Mouse (Mus musculus) G1E (cell line): ENCODE results near the gene Dctpp1. TPM values are rescaled to one million over a fixed set of nuclear protein-coding genes. Genes with fewer than 3 reads are reported as not detected.

Experiments
- ATAC-seq: 2 replicates; pipeline ENCODE4 v1.8.0; 2016; ENCODE audit warnings: mild to moderate bottlenecking; ENCODE audit not compliant: insufficient number of reproducible peaks, poor library complexity, low FRiP score, severe bottlenecking; ENCODE audit errors: extremely low read depth
- DNase-seq: peaks from one replicate; pipeline ENCODE4 v3.0.0; 2012; ENCODE audit warnings: low spot score
- H3K27me3 ChIP-seq: 2 replicates; pipeline ENCODE4 v1.6.1; 2012; ENCODE audit warnings: mild to moderate bottlenecking, low read length, inconsistent platforms; ENCODE audit not compliant: insufficient read depth
- H3K36me3 ChIP-seq: replicated peaks from 2 replicates; pipeline ENCODE3; 2012; ENCODE audit warnings: mild to moderate bottlenecking, inconsistent platforms
- H3K4me1 ChIP-seq: 2 replicates; pipeline ENCODE4 v1.6.1; 2012; ENCODE audit warnings: low read depth, low read length, inconsistent platforms, mixed read lengths; ENCODE audit not compliant: insufficient read depth
- H3K4me3 ChIP-seq: 2 replicates; pipeline ENCODE4 v1.5.1; 2012; ENCODE audit warnings: low read depth, mild to moderate bottlenecking, inconsistent platforms, low read length, moderate library complexity, mixed read lengths
- H3K9me3 ChIP-seq: replicated peaks from 2 replicates; pipeline ENCODE4 v1.6.1; 2012; ENCODE audit warnings: inconsistent platforms
- CTCF ChIP-seq: IDR thresholded peaks from 2 replicates; pipeline ENCODE4 v1.5.1; 2012; ENCODE audit warnings: low read depth, low read length, inconsistent platforms, mixed read lengths
- GATA1 ChIP-seq: IDR thresholded peaks from 2 replicates; pipeline ENCODE4 v1.6.1; 2012; ENCODE audit warnings: borderline replicate concordance, low read length, inconsistent platforms, mixed read lengths
- GATA2 ChIP-seq: IDR thresholded peaks from 2 replicates; pipeline ENCODE4 v1.6.1; 2012; ENCODE audit warnings: low read depth, low read length, inconsistent platforms, borderline replicate concordance
- POLR2AphosphoS5 ChIP-seq: IDR thresholded peaks from 2 replicates; pipeline ENCODE4 v1.6.1; 2012; ENCODE audit warnings: low read depth, low read length, inconsistent platforms; ENCODE audit not compliant: insufficient replicate concordance
- TAL1 ChIP-seq: conservative IDR thresholded peaks from 2 replicates; pipeline ENCODE4 v1.6.1; 2012; ENCODE audit warnings: low read depth, low read length, inconsistent platforms, mixed read lengths
- polyA plus RNA-seq: library from polyadenylated mRNA; stranded (reverse); fragments of >175 nt; gene quantifications from 2 replicates; pipeline ENCODE4 v1.2.3, GENCODE M21; 2012
- total RNA-seq, 2 experiments: library from RNA; stranded (forward) in 1 of 2; stranded (reverse) in 1 of 2; fragments of 200-1000 nt in 1 of 2; fragments of >200 nt in 1 of 2; fragmentation: Nextera tagmentation in 1 of 2; gene quantifications; 2 replicates each; pipeline ENCODE4 v1.2.3; 2014 to 2017

Gene Dctpp1
- total and polyA plus RNA-seq, 3 experiments = 56.4 to 138 (median 67.0) TPM

GRCm38 (mm10) chr7:127296098-127296497, 35.6 kb upstream of the Dctpp1 start, which contains the start of gene Itgal:
TSS of gene Itgal (plus strand) at chr7:127296260.
- Histone ChIP-seq H3K27me3 (peaks cover 36% of the 10 kb centered on the region), H3K36me3 (no peaks in the 10 kb centered on the region), H3K4me3 (no peak within 1 kb of the TSS), H3K4me1 (peaks cover 8% of the 10 kb centered on the region; the same call in 1 of the 2 replicates), H3K9me3 (no peaks in the 10 kb centered on the region)
- DNase-seq (peak; percentile 20), ATAC-seq (peak; percentile 22; the same call in 1 of the 2 replicates)
- TF ChIP-seq POLR2AphosphoS5 (no peak), GATA2 (no peak), TAL1 (no peak), CTCF (no peak), GATA1 (no peak)

DNA sequence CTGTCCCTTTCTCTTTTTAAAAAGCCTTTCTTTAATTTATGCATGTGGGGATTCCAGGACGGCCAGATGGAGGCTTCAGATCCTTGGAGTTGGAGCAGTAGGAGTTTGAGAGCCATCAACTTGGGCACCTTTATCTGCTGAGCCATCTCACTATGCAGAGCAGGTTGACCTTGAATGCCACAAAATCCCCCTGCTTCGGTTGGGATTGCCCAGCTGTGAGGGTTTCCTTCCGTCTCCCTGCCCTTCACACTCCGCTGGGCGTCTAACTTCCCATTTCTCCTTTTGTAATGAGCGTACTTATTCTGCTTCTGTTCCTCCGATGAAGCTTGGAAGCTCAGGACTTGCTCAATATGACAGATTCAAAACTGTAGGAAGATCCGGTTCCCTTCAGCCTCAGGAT, 29.6 kb upstream of the Dctpp1 start:
- ATAC-seq = no peak
- Histone ChIP-seq H3K4me1 (peaks cover 22% of the 10 kb centered on the region), H3K4me3 (no peak overlapping the region)

DNA sequence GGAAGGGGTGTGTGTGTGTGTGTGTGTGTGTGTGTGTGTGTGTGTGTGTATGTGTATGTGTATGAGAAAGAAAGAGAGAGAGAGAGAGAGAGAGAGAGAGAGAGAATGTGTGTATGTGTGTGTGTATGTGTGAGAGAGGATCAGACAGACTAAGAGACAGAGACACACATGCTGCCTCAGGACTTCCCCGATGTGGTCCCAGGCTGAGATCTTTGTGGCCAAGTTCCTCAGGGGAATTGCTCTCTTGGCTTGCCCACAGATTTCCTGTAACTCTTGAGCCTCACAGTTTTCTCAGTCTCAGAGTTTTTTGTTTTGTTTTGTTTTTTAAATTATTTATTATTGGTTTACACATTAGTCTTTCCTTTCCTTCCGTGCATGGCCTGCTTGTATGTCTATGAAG, 28.8 kb upstream of the Dctpp1 start:
- H3K4me1 ChIP-seq = peaks cover 28% of the 10 kb centered on the region
- H3K27me3 ChIP-seq = peaks cover 30% of the 10 kb centered on the region
- H3K4me3 ChIP-seq = no peak overlapping the region
- ATAC-seq (no peak), DNase-seq (no peak)
- H3K36me3 ChIP-seq = no peaks in the 10 kb centered on the region
- H3K9me3 ChIP-seq = no peaks in the 10 kb centered on the region
- TF ChIP-seq GATA2 (no peak), GATA1 (no peak), TAL1 (no peak), CTCF (no peak), POLR2AphosphoS5 (no peak)

More for the DNA sequence above, 29.6 kb upstream of the Dctpp1 start:
- Histone ChIP-seq H3K27me3 (peaks cover 30% of the 10 kb centered on the region), H3K36me3 (no peaks in the 10 kb centered on the region), H3K9me3 (no peaks in the 10 kb centered on the region)
- no peak for TF ChIP-seq GATA2
- TF ChIP-seq POLR2AphosphoS5 = no peak
- TF ChIP-seq GATA1 = no peak
- no peak for TF ChIP-seq CTCF
- no peak for TF ChIP-seq TAL1
- DNase-seq = no peak

DNA sequence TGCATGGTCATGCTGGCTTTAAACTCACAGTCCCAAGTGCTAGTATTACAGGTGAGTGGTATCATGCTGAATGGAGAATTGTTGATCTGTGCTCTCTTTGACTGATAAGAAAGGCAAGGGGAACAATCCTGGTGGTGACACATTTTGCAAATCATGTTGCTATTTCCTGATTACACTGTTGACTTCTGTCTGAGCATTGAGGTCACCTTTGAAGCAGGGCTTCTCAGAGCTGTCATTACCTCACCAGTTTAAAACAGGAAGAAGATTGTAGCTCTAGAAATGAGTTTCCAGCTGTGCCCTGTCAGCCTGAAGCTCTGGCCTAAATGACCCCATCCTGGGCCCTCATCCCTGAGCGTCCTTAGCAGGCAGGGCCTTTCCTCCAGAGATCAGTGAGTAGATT, 27.4 kb upstream of the Dctpp1 start:
- H3K27me3 ChIP-seq = peaks cover 30% of the 10 kb centered on the region
- no peak for ATAC-seq
- peaks cover 34% of the 10 kb centered on the region for H3K4me1 ChIP-seq

GRCm38 (mm10) chr7:127285154-127285553, 24.6 kb upstream of the Dctpp1 start:
- Histone ChIP-seq H3K4me3 (no peak overlapping the region), H3K4me1 (peaks cover 39% of the 10 kb centered on the region)
- ATAC-seq = peak; percentile 60; the same call in 1 of the 2 replicates

More for the DNA sequence above, 27.4 kb upstream of the Dctpp1 start:
- no peak overlapping the region for H3K4me3 ChIP-seq
- no peak for TF ChIP-seq TAL1
- no peak for TF ChIP-seq GATA2
- no peak for TF ChIP-seq POLR2AphosphoS5
- no peak for TF ChIP-seq CTCF
- TF ChIP-seq GATA1 = no peak
- no peaks in the 10 kb centered on the region for H3K36me3 ChIP-seq
- no peak for DNase-seq
- H3K9me3 ChIP-seq = no peaks in the 10 kb centered on the region

DNA sequence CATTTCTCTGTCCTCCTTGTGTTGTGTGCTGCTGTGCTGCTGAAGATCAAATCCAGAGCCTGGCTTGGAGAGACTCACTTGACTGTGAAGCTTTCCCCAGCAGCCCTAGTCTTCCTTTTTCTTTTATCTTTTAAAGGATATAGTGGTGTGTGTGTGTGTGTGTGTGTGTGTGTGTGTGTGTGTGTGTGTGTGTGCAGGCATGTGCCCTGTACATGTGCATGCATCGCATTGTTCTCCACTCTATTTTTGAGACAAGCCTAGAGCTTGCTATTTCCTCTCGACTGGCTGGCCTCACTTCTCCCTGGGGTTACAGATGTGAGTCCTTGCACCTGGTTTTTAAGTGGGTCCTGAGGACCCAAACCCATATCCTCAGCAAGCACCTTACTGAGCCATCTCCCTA, 21.7 kb upstream of the Dctpp1 start:
- Histone ChIP-seq H3K4me1 (peaks cover 45% of the 10 kb centered on the region), H3K36me3 (no peaks in the 10 kb centered on the region), H3K27me3 (no peaks in the 10 kb centered on the region; the same call in 1 of the 2 replicates), H3K4me3 (no peak overlapping the region), H3K9me3 (no peaks in the 10 kb centered on the region)
- no peak for ATAC-seq
- TF ChIP-seq POLR2AphosphoS5 (no peak), CTCF (no peak), GATA2 (no peak), GATA1 (no peak), TAL1 (no peak)
- no peak for DNase-seq

More at GRCm38 (mm10) chr7:127285154-127285553, 24.6 kb upstream of the Dctpp1 start:
- TF ChIP-seq CTCF (no peak), GATA1 (no peak), POLR2AphosphoS5 (no peak), TAL1 (peak; percentile 26; the same call in 1 of the 2 replicates), GATA2 (no peak)
- Histone ChIP-seq H3K36me3 (no peaks in the 10 kb centered on the region), H3K9me3 (no peaks in the 10 kb centered on the region), H3K27me3 (peaks cover 14% of the 10 kb centered on the region)
- DNase-seq = peak; percentile 81

GRCm38 (mm10) chr7:127281114-127281513, 20.6 kb upstream of the Dctpp1 start:
- no peaks in the 10 kb centered on the region for H3K9me3 ChIP-seq
- H3K4me3 ChIP-seq = no peak overlapping the region
- ATAC-seq (peak; percentile 48; the same call in 1 of the 2 replicates), DNase-seq (no peak)
- H3K4me1 ChIP-seq = peaks cover 45% of the 10 kb centered on the region
- H3K27me3 ChIP-seq = no peaks in the 10 kb centered on the region; the same call in 1 of the 2 replicates
- TF ChIP-seq POLR2AphosphoS5 = no peak
- TF ChIP-seq TAL1 = no peak
- TF ChIP-seq CTCF = no peak
- TF ChIP-seq GATA1 = no peak
- no peak for TF ChIP-seq GATA2
- no peaks in the 10 kb centered on the region for H3K36me3 ChIP-seq
